Mouse (Mus musculus) liver, adult 2 months (tissue): ENCODE results near the gene Prkrip1.

Source experiments
- CTCF ChIP-seq: fragments of 200-500 bp; IDR thresholded peaks from 2 replicates; pipeline ENCODE4 v1.5.1; 2011; ENCODE audit warnings: low read depth, low read length, control low read depth
- POLR2A ChIP-seq: fragments of 200-500 bp; IDR thresholded peaks from 2 replicates; pipeline ENCODE4 v1.6.1; 2011; ENCODE audit warnings: low read length, control low read depth; ENCODE audit not compliant: insufficient read depth; ENCODE audit errors: extremely low read depth

DNA sequence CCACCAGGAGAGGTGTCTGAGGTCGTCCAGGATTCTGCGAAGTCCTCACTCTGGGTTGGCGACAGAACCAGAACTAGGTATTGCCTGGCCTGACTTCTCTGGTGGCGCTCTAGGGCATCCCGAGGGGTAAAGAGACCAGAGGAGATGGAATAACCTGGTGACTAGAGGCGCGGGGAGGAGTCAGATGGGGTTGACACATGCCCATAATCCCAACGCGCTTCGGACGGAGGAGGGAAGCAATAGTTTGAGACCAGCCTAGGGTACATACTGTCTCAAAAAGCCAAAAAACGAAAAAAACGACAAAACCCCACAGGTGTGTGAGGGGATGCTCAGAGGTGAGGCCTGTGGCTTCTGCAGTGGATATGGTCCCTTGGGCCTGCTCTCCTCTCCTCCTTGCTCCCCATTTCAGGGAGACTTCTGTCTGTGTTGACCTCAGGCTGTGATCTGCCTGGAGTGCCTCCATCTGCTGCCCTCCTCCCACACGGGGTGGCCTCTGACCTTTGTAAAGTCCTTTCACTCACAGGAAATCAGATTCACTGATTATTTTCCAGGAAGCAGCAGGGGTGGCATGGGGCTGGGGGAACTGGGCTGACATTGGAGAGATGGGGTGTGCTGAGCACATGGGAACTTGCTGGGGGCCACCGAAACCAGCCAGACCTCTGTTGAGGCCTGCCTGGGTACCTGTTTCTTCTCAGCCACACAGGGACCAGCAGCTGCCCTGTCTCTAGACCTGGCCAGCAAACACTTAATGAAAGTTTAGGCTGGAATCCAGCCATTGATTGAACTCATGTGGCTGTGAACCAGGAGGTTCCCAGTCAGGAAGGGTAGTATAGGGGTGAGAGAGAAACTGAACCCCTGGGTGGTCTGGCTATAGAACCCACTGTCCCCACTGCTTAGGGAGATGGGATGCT lies 47.0 kb upstream of the Prkrip1 start:
- TF ChIP-seq CTCF = no peak
- TF ChIP-seq POLR2A = no peak
